Mouse (Mus musculus) embryo, embryonic 11.5 days (tissue): ENCODE data around the gene Frs2.

Source experiments
- DNase-seq: peaks from one replicate; pipeline ENCODE4 v3.0.0-alpha.2; 2012; ENCODE audit warnings: low read depth, low spot score

The Frs2 gene

GRCm38 (mm10) chr10:117148361-117149003 is at the start of gene Frs2:
TSS of gene Frs2 (minus strand) at chr10:117148534.
- DNase-seq = peak; percentile 88

GRCm38 (mm10) chr10:117196696-117197095 is 48.4 kb upstream of the Frs2 start:
- no peak for DNase-seq

DNA sequence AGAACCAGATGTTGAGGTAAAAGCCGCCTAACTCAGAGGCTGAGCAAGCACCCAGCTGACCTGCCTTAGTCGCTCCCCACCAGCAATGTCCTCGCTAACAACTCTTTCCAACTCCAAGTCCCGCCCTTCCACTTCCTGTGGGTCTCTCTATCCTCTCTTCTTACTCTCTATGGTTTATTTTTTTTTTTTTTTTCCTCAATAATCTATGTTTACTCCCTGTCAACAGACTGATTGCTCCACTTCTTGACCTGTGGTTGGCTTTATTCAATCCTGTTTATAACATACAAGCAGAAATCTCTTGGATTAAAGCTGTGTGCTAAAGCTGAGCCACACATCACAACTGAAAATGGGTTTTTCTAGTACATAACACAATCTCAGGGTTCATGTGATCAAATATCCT is 47.4 kb upstream of the Frs2 start:
- no peak for DNase-seq

DNA sequence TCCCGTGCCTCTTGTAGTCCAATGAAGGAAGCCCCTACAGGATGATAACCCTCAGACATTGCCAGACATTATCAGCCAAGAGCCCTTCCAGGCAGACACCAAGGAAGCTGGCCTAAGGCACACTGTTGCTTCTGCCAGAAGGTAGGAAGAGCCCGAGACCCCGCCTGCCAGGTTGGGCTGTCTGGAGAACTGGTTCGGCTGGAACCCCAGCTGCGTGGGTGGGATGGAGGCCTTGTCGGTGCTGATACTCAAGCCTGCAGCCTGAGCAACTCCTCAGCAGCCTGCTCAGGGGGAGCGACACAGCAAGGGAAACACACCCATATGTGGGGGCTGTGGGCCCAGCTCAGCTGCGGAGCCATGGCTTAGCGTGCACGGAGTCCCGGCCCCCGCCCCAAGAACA is 46.7 kb upstream of the Frs2 start:
- DNase-seq = no peak

GRCm38 (mm10) chr10:117193364-117193763 is 45.0 kb upstream of the Frs2 start:
- DNase-seq = no peak

DNA sequence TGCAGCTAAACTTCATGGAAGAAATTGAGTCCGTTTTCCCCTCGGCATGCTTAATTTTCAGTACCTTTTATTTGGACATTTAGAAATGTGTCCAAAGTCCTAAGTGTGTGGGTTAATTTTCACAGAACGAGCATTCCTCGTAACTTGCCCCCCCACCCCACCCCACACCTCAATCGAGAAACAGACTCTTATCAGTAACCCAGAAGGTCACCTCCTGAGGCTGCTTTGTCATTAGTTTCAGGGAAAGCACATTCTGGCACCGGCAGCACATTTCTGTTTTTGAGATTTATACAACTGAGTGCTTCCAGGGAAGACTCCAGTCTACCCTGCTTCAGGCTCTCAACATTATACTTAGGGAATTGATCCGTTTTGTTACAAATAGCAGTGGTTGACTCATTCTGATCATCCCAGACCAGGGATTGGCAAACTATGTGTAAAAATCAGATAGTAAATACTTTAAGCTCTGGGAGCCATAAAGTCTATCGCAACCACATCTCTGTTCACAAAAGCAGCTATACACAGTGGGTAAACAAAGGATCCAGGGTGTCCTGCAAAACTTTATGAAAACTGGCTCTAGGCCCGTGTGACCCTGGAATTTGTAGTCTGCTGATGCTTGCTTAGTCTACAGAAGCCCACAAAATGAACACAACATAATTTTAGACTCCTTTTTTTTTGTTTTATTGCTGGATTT is 37.2 kb upstream of the Frs2 start:
- no peak for DNase-seq

DNA sequence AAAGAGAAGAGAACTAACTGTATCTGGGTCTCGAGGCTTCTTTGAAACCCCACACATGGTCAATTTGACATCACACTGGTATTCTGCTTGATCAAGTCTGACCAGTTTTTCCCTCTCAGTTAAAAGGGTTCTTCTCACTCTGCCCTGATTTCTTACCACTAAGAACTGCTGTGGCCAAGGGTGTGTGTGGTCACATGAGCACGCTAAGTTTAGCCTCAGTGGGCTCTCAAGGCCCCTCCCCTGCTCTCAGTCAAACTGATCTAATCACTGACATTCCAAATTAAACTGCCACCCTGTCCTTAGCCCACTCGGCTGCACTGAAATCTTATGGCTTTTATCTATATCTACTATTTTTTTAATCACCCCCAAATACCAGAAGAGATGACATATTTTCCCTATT is 32.8 kb upstream of the Frs2 start:
- DNase-seq = no peak

- DNase-seq = no peak
These were observed 26.3 kb upstream of the Frs2 start for GRCm38 (mm10) chr10:117174645-117175044.

GRCm38 (mm10) chr10:117173566-117174438 is 25.5 kb upstream of the Frs2 start:
- no peak for DNase-seq

- no peak for DNase-seq
These were observed 24.8 kb upstream of the Frs2 start for GRCm38 (mm10) chr10:117173111-117173510.

GRCm38 (mm10) chr10:117172069-117172468 is 23.7 kb upstream of the Frs2 start:
- no peak for DNase-seq

DNA sequence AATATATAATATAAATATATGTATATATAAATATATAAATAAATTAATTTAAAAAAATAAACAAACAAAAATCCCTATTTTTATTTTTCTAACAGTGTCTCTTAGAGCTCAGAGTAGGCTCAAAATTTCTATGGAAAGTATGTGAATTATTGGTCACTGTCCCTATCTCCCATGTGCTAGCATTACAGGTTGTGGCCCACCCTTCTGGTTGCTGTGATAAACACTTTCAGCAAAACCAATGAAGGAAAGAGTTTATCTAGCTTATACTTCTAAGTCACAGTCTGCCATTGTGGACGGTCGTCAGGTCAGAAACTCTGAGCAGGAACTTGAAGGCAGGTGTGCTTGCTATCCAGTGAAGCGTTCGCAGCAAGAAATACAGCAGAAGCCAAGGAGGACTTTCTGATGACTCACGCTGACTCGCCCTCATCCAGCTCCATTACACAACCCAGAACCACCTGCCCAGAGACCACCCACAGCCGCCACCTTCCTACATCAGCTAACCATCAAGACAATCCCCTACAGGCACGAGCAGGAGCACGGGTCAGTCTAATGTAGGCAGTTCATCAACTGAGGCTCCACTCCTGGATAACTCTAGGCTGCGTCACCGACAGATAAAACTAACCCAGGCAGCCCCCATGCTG is 18.6 kb upstream of the Frs2 start:
- no peak for DNase-seq

DNA sequence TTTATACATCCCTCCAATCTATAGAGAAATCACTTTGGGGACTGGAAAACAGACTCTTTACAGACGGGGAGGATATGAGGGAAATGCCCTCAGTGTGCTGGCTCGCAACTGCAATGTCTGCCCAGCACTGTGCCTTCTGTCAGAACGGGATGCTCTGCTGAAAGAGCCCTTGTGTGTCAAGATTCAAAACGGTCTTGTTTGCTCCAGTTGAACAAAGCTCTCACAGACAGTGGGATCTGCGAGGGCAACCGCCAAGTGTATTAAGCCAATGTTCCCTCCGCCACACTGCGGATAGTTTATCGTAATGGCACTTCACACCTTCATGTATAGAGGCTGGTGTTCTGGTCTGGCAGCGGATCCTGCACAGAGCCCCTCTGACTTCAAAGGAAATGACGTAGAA is 14.3 kb upstream of the Frs2 start:
- no peak for DNase-seq

DNA sequence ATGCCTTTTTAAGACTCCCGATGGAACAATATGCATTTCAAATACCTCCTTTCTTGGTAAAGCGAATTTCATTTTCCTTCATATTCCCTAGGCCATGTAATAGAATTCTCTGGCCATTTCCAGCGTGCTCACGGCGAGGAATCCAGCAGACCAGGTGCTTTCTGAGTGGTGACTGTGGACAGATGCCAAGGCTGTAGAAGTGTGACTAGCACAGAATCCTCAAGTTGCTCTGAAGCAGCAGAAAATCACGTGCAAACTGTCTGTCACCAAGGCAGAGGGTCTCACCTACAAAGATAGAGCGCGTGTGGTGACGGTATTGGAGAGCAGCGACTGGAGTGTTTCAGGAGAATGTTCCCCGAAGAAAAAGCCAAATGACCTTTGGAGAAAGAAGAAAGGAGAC is 11.8 kb upstream of the Frs2 start:
- DNase-seq = no peak

GRCm38 (mm10) chr10:117152247-117152646 is 3.9 kb upstream of the Frs2 start:
- DNase-seq = no peak

DNA sequence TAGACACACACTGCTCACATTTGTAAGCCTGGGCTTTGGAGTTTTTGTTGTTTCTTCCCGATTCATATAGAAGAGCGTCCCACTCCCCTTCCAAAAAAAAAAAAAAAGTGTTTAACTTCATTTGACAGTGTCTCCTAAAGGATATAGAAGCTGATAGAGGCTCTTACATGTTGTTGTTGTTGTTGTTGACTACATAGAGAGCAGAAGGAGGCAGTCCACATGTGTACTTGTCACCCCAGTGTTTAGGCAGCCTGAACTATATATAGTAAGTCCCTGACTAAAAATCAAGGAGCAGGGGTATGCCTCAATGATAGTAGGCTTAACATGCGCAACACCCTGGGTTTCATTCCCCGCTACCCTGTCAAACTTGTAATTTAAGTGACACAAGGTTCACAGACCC is 3.3 kb upstream of the Frs2 start:
- no peak for DNase-seq

DNA sequence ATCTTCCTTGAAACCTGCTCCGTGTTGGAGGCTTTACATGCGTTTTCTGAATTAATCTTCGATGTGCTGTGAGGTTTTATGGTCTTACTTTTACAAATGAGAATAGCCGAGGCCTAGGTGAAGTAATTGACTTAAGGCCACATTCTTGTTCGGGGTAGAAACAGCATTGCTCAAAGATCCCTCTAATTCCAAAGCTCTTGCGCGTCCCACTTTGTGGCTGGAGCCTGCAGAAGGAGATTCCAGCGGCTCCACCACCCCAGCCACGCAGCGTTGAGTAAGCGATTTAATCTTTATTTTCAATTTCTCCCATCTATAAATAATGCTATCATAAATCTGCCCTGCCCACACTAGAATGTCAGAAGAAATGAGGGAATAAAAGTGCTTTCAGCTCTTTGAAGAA is 2.9 kb upstream of the Frs2 start:
- DNase-seq = no peak

GRCm38 (mm10) chr10:117150764-117151163 is 2.4 kb upstream of the Frs2 start:
- no peak for DNase-seq

DNA sequence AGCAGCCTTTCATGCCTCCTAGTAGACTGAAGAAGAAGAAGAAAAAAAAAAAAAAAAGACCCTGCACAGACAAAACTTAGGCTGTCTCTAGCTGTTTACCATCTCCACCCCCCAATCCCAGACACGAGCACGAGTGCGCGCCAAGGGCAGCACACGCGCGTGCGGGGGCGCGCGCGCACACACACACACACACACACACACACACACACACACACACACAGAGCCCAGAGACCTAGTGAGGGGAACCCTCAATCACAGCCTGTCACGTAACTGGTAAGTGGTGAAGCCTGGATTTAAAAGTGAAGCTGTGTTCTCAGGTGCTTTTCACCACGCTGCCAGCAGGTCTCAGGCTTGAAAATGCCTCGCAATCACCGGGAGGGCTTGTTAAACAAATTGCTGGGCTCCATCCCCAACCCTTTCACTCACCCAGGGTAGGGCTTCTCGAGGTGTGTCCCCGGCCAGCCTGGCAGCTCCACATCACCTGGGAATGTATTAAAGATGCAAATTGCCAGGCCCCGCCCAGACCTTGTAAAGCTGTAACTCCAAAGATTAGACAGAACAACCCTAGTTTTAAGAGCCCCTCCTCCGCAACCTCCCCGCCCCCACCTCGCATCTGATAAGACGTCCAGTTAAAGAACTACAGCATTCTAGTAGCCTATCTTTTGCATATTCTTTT is 1.7 kb upstream of the Frs2 start:
- no peak for DNase-seq

GRCm38 (mm10) chr10:117149241-117149640 is 907 bp upstream of the Frs2 start:
- no peak for DNase-seq
